Mouse (Mus musculus) liver, embryonic 15.5 days (tissue): ENCODE data around the gene Cyb561. TPM values are rescaled to one million over a fixed set of nuclear protein-coding genes. Genes with fewer than 3 reads are reported as not detected.
A peak's percentile ranks its signal among the peaks of the same experiment; 100 is the strongest.

Experiments
- ATAC-seq: fragments of 200-750 bp; cut with Nextera tagmentation; 2 replicates; pipeline ENCODE4 v1.8.0; 2017; ENCODE audit warnings: moderate number of reproducible peaks, mild to moderate bottlenecking, moderate library complexity; ENCODE audit not compliant: insufficient read depth
- H3K27ac ChIP-seq: fragments of 300-500 bp; sonication (generic); replicated peaks from 2 replicates; pipeline ENCODE4 v1.5.1; 2015; ENCODE audit warnings: mild to moderate bottlenecking, inconsistent platforms
- H3K27me3 ChIP-seq: fragments of 300-500 bp; sonication (generic); 2 replicates; pipeline ENCODE4 v1.6.1; 2015; ENCODE audit warnings: mild to moderate bottlenecking, inconsistent platforms
- H3K36me3 ChIP-seq: fragments of 300-500 bp; sonication (generic); replicated peaks from 2 replicates; pipeline ENCODE4 v1.6.1; 2015; ENCODE audit warnings: moderate library complexity, mild to moderate bottlenecking, inconsistent platforms
- H3K4me1 ChIP-seq: fragments of 300-500 bp; sonication (generic); replicated peaks from 2 replicates; pipeline ENCODE4 v1.6.1; 2015; ENCODE audit warnings: inconsistent platforms
- H3K4me2 ChIP-seq: fragments of 300-500 bp; sonication (generic); 2 replicates; pipeline ENCODE4 v1.6.1; 2015; ENCODE audit warnings: moderate library complexity, mild to moderate bottlenecking, inconsistent platforms
- H3K4me3 ChIP-seq: fragments of 300-500 bp; sonication (generic); replicated peaks from 2 replicates; pipeline ENCODE4 v1.5.1; 2015; ENCODE audit warnings: mild to moderate bottlenecking, inconsistent platforms
- H3K9ac ChIP-seq: fragments of 300-500 bp; sonication (generic); 2 replicates; pipeline ENCODE4 v1.6.1; 2015; ENCODE audit warnings: moderate library complexity, mild to moderate bottlenecking, inconsistent platforms
- H3K9me3 ChIP-seq: fragments of 300-500 bp; sonication (generic); replicated peaks from 2 replicates; pipeline ENCODE4 v1.6.1; 2016; ENCODE audit warnings: inconsistent platforms
- WGBS: fragments of 180-500 bp; shearing (Covaris S2); methylation state at CpG from one replicate; pipeline ENCODE4 v1.1.7; 2015; ENCODE audit warnings: mixed read lengths; ENCODE audit not compliant: insufficient replicate concordance; 5-methylcytosine and 5-hydroxymethylcytosine counted together
- polyA plus RNA-seq: library from polyadenylated mRNA; unstranded; fragments of >200 nt; fragmentation: Nextera tagmentation; extraction: Ambion mirVana; gene quantifications from 2 replicates; pipeline ENCODE4 v1.2.1, GENCODE M21; 2015

Gene Cyb561
- polyA plus RNA-seq, 1 experiment from 2014 or later = 1.5 TPM

- Histone ChIP-seq H3K9me3 (no peaks in the 10 kb centered on the region), H3K4me1 (no peaks in the 10 kb centered on the region), H3K27ac (no peak overlapping the region), H3K4me3 (no peak overlapping the region), H3K4me2 (no peak overlapping the region), H3K27me3 (no peaks in the 10 kb centered on the region), H3K9ac (no peak overlapping the region), H3K36me3 (no peaks in the 10 kb centered on the region)
- ATAC-seq = no peak
- WGBS = 17% methylated on average over 1 of the region's 1 CpGs
Observed at GRCm38 (mm10) chr11:105899151-105899550, 54.0 kb downstream of the Cyb561 start.

- Histone ChIP-seq H3K4me1 (no peaks in the 10 kb centered on the region), H3K9ac (no peak overlapping the region), H3K27me3 (no peaks in the 10 kb centered on the region), H3K9me3 (no peaks in the 10 kb centered on the region), H3K4me2 (no peak overlapping the region), H3K27ac (no peak overlapping the region), H3K36me3 (no peaks in the 10 kb centered on the region), H3K4me3 (no peak overlapping the region)
- ATAC-seq = no peak
- WGBS = 51% methylated on average over 1 of the region's 1 CpGs
Observed at GRCm38 (mm10) chr11:105887281-105887680, 65.9 kb downstream of the Cyb561 start.

- 24% methylated on average over 1 of the region's 1 CpGs for WGBS
- Histone ChIP-seq H3K36me3 (no peaks in the 10 kb centered on the region), H3K27me3 (no peaks in the 10 kb centered on the region), H3K9ac (no peak overlapping the region), H3K9me3 (no peaks in the 10 kb centered on the region), H3K4me2 (no peak overlapping the region), H3K27ac (no peak overlapping the region), H3K4me3 (no peak overlapping the region), H3K4me1 (no peaks in the 10 kb centered on the region)
- 0 out of 2 replicates have a peak, but pooled peaks have one; percentile 25 for ATAC-seq
Observed at GRCm38 (mm10) chr11:105885558-105885957, 67.6 kb downstream of the Cyb561 start.

Other genes with a start within 250 kb of the Cyb561 start
- gene Ace, start 14.6 kb upstream of the Cyb561 start, polyA plus RNA-seq = 0.05 and 0.10 TPM in 2 replicates
- gene Ace3, start 41.3 kb upstream of the Cyb561 start, polyA plus RNA-seq = not detected in 2 replicates
- gene Kcnh6, start 54.8 kb upstream of the Cyb561 start, polyA plus RNA-seq = 0.05 and 0.07 TPM in 2 replicates
- 26.6 and 29.6 TPM in 2 replicates for gene Dcaf7, start 83.5 kb upstream of the Cyb561 start, polyA plus RNA-seq
- 6.1 and 6.4 TPM in 2 replicates for gene Taco1, start 112.7 kb upstream of the Cyb561 start, polyA plus RNA-seq
- 5.2 and 6.0 TPM in 2 replicates for gene Map3k3, start 131.3 kb upstream of the Cyb561 start, polyA plus RNA-seq
- not detected in 2 replicates for gene Gm10840, start 207.5 kb upstream of the Cyb561 start, polyA plus RNA-seq
- gene Limd2, start 207.5 kb upstream of the Cyb561 start, polyA plus RNA-seq = 82.2 and 82.7 TPM in 2 replicates
- 7.8 and 7.9 TPM in 2 replicates for gene Strada, start 248.8 kb upstream of the Cyb561 start, polyA plus RNA-seq